Mouse (Mus musculus) CH12.LX (cell line): ENCODE data around the gene Tmem251.

Experiments used
- BHLHE40 ChIP-seq: IDR thresholded peaks from 2 replicates; pipeline ENCODE4 v1.6.1; 2011; ENCODE audit warnings: mild to moderate bottlenecking, low read depth, low read length, improper control_type of control experiment
- CTCF ChIP-seq, 2 experiments: IDR thresholded peaks in 1 of 2; conservative IDR thresholded peaks in 1 of 2; 2 replicates each; pipeline ENCODE4 v1.5.1; 2011 to 2012; ENCODE audit warnings: low read depth in 2 of 2, low read length in 2 of 2, improper control_type of control experiment in 1 of 2, inconsistent platforms in 1 of 2, mild to moderate bottlenecking in 1 of 2, moderate library complexity in 1 of 2
- EP300 ChIP-seq: IDR thresholded peaks from 2 replicates; pipeline ENCODE4 v1.6.1; 2011; ENCODE audit warnings: low read length, improper control_type of control experiment
- JUND ChIP-seq: conservative IDR thresholded peaks from 2 replicates; pipeline ENCODE4 v1.6.1; 2011; ENCODE audit warnings: low read depth, low read length, improper control_type of control experiment
- KAT2A ChIP-seq: IDR thresholded peaks from 2 replicates; pipeline ENCODE4 v1.6.1; 2012; ENCODE audit warnings: low read length, improper control_type of control experiment, inconsistent platforms; ENCODE audit not compliant: insufficient replicate concordance
- MAFK ChIP-seq: IDR thresholded peaks from 2 replicates; pipeline ENCODE4 v1.6.1; 2011; ENCODE audit warnings: low read length, improper control_type of control experiment; ENCODE audit not compliant: insufficient replicate concordance
- POLR2A ChIP-seq: IDR thresholded peaks from 2 replicates; pipeline ENCODE4 v1.6.1; 2011; ENCODE audit warnings: low read depth, mild to moderate bottlenecking, improper control_type of control experiment, low read length
- SIN3A ChIP-seq: IDR thresholded peaks from 2 replicates; pipeline ENCODE4 v1.6.1; 2012; ENCODE audit warnings: low read length, improper control_type of control experiment, inconsistent platforms
- SMC3 ChIP-seq: IDR thresholded peaks from 2 replicates; pipeline ENCODE4 v1.6.1; 2011; ENCODE audit warnings: low read depth, low read length, improper control_type of control experiment
- ZC3H11A ChIP-seq: IDR thresholded peaks from 2 replicates; pipeline ENCODE4 v1.6.1; 2012; ENCODE audit warnings: low read depth, mild to moderate bottlenecking, inconsistent platforms, low read length, improper control_type of control experiment
- ZKSCAN1 ChIP-seq: IDR thresholded peaks from 2 replicates; pipeline ENCODE4 v1.6.1; 2012; ENCODE audit warnings: low read depth, inconsistent platforms, low read length, improper control_type of control experiment, borderline replicate concordance

DNA sequence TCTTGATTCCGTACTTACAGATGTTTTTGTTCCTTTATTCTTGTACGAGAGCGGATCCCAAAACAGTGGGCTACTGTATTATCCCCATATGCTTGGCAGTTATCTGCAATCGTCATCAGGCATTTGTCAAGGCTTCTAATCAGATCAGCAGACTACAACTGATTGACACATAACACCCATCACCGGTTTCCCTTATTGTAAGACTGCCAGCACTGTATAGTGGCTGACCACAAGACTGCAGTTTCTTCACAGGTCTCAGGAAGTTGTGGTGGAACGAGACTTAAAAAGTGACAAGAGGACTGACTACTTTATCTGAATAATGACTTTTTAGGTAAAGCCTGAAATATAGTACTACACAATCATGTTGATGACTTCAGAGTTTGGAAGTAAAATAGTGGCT, 1.3 kb downstream of the Tmem251 start:
- TF ChIP-seq CTCF (conservative IDR thresholded peaks at IDR 0.05 in 1 of 2, IDR thresholded peaks at IDR 0.05 in 1 of 2; ENCODE audit: low read depth in 2 of 2, low read length in 2 of 2) (peak; percentile 10 to 41; a peak in 2 of 4 replicates), POLR2A (no peak), EP300 (peak; percentile 28; the same call in 1 of the 2 replicates), MAFK (no peak), ZKSCAN1 (no peak), JUND (0 out of 2 replicates have a peak, but pooled peaks have one; percentile 27), ZC3H11A (no peak), SMC3 (no peak), KAT2A (no peak), BHLHE40 (peak; percentile 68; the same call in 1 of the 2 replicates), SIN3A (no peak)
